Mouse (Mus musculus) bone marrow, adult 2 months (tissue): ENCODE measurements around the gene Tubg1.

Source experiments
- CTCF ChIP-seq: fragments of 200-500 bp; IDR thresholded peaks from 2 replicates; pipeline ENCODE4 v1.5.1; 2011; ENCODE audit warnings: low read length, control low read depth; ENCODE audit not compliant: control insufficient read depth, insufficient read depth
- POLR2A ChIP-seq: fragments of 200-500 bp; IDR thresholded peaks from 2 replicates; pipeline ENCODE4 v1.6.1; 2011; ENCODE audit warnings: low read depth, mild to moderate bottlenecking, control low read depth, low read length, borderline replicate concordance; ENCODE audit not compliant: control insufficient read depth

DNA sequence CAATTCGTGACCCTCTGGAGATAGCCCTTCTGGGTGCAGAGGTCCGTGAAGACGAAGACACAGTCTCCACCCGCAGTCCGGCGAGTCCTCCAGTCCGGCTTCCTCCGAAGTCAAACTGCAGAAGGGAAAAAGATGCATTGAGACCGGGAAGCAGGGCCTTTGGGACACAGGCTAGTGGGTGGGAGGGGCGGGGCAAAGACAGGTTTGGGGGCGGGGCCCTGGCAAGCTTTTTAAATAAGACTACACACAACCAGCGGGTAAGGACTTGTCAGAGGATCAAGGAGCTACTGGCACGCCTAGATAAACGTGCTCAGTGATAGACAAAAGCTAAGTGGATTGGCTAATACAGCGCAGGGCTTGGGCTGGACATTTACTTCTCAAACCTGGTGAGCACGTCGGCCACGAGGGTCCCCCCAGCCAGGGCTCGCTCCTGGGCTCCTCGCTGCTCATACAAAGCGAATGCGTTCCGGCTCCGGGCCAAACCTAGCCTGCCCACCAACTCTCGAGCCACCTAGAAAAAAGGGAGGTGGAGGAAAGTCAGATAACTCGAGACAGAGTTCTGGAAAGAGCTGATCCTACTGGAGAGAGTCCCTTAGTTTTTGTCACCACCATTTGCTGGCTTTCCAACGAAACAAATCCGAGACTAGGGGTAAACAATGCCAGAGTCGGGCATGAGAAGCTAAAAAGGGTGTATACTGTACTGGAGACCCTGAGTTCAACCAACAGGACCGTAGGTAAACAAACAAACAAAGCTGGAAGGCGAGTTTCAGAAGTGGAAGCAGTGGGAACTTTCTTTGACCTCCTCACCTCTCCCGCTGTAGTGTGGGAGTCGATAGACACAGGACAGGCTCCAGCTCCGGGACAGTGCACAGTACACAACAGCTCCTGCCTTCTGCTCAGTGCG lies 45.2 kb downstream of the Tubg1 start:
- TF ChIP-seq CTCF (no peak), POLR2A (no peak)
